Mouse (Mus musculus): ENCODE measurements around the gene Rnf152. TPM values are rescaled to one million over a fixed set of nuclear protein-coding genes. Genes with fewer than 3 reads are reported as not detected.

The Rnf152 gene
- total and polyA plus RNA-seq, 2 experiments: 2.4 to 12.7 TPM

DNA sequence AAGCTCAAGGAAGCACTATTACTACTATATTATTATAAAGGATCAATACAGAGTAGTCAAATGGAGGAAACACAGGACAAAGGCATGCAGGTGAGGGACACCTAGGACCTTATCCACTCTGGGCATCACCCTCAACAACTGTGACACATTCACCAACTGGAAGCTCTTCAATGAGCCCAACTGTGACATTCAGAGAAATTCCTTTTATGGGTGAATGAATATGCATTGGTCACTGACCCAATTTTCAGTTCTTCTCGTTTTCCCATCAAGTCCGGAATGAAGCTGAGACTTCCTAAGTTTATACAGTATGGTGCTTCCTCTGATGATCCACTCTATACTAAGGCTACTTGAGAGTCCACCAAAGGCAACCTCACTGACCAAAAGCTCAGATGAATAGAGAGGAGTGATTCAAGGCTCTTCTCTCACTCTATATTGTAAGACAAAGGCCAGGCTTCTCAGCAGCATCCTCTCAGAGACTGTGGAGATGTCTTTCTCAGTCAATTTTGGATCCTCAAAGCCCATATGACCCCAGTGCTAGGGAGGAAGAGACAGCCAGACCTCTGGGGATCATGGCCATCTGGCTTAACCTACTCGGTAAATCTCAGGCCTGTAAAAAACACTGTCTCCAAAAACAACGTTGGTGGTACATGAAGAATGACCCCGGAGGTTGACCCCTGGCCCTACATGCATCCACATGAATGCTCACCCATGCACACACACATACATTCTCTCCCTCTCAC is 25.8 kb downstream of the Rnf152 start:
- WGBS: 89% methylated on average over 5 of the region's 5 CpGs
- no peak overlapping the region for H3K27ac ChIP-seq (replicated peaks; ENCODE audit: insufficient read depth, low read depth, low read length)
- H3K27me3 ChIP-seq (ENCODE audit: control insufficient read depth, insufficient read depth, low read length): no peaks in the 10 kb centered on the region
- peaks cover 16% of the 10 kb centered on the region; the same call in 1 of the 2 replicates for H3K79me2 ChIP-seq (ENCODE audit: control insufficient read depth, insufficient read depth, low read length)
- no peak overlapping the region for H3K9ac ChIP-seq (ENCODE audit: low read depth, low read length)
- no peak for DNase-seq (ENCODE audit: extremely low read depth, low read depth, low spot score)
- H3K36me3 ChIP-seq (ENCODE audit: control insufficient read depth, insufficient read depth, low read length): no peaks in the 10 kb centered on the region
- no peaks in the 10 kb centered on the region; the same call in 1 of the 2 replicates for H3K4me1 ChIP-seq (ENCODE audit: control insufficient read depth, insufficient read depth, low read length)
- TF ChIP-seq POLR2A (IDR thresholded peaks at IDR 0.05; ENCODE audit: extremely low read depth, insufficient read depth, low read length) (no peak), CTCF (IDR thresholded peaks at IDR 0.05; ENCODE audit: low read depth, low read length) (no peak)
- H3K4me3 ChIP-seq (ENCODE audit: insufficient read depth, low read depth, low read length): no peak overlapping the region

DNA sequence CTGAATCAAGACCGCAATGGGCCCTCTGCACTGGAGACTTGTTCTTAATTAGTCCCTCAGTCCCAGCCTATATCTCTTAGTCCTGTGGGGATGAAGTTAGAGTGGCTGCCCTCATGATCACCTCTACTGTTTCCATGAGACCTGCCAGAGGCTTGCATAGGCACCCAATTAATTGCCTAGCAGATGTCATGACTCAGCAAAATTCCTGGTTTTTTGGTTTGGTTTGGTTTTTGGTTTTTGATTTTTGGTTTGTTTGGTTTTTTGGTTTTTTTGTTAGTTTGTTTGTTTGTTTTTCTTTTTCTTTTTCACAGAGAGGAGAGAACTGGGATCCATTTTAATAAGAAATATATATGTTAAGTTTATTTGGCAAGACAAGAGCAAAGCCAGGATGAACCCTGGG is 28.7 kb downstream of the Rnf152 start:
- H3K4me1 ChIP-seq (ENCODE audit: control insufficient read depth, insufficient read depth, low read length): no peaks in the 10 kb centered on the region; the same call in 1 of the 2 replicates
- H3K4me3 ChIP-seq (ENCODE audit: insufficient read depth, low read depth, low read length): no peak overlapping the region
- peaks cover 21% of the 10 kb centered on the region; the same call in 1 of the 2 replicates for H3K79me2 ChIP-seq (ENCODE audit: control insufficient read depth, insufficient read depth, low read length)
- no peak for DNase-seq (ENCODE audit: extremely low read depth, low read depth, low spot score)
- no peak overlapping the region for H3K9ac ChIP-seq (ENCODE audit: low read depth, low read length)
- WGBS: 97% methylated on average over 1 of the region's 1 CpGs
- H3K27me3 ChIP-seq (ENCODE audit: control insufficient read depth, insufficient read depth, low read length): no peaks in the 10 kb centered on the region
- H3K27ac ChIP-seq (replicated peaks; ENCODE audit: insufficient read depth, low read depth, low read length): no peak overlapping the region
- TF ChIP-seq CTCF (IDR thresholded peaks at IDR 0.05; ENCODE audit: low read depth, low read length) (no peak), POLR2A (IDR thresholded peaks at IDR 0.05; ENCODE audit: extremely low read depth, insufficient read depth, low read length) (no peak)
- no peaks in the 10 kb centered on the region for H3K36me3 ChIP-seq (ENCODE audit: control insufficient read depth, insufficient read depth, low read length)

DNA sequence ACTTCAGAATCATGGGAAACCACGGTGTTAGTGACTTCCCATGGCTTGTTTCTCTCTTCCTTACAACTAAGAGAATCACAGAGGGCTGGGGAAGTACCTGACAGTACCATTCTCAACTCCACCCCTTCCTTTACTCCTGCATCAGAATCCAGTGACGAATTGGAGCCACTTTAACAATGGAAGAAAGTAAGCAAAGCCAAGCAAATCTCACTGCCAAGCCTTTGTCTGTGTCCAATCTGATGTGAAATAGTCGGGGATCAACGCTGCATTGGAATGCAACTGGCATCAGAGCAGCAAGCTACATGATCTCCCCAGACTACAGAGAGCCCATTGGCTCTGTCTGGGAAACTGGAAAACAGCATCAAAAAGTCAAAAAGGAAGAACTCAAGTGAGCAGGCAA is 31.9 kb downstream of the Rnf152 start:
- Histone ChIP-seq H3K27ac (replicated peaks; ENCODE audit: insufficient read depth, low read depth, low read length) (no peak overlapping the region), H3K4me1 (ENCODE audit: control insufficient read depth, insufficient read depth, low read length) (no peaks in the 10 kb centered on the region), H3K9ac (ENCODE audit: low read depth, low read length) (no peak overlapping the region), H3K36me3 (ENCODE audit: control insufficient read depth, insufficient read depth, low read length) (no peaks in the 10 kb centered on the region), H3K27me3 (ENCODE audit: control insufficient read depth, insufficient read depth, low read length) (no peaks in the 10 kb centered on the region), H3K4me3 (ENCODE audit: insufficient read depth, low read depth, low read length) (no peak overlapping the region), H3K79me2 (ENCODE audit: control insufficient read depth, insufficient read depth, low read length) (peaks cover 17% of the 10 kb centered on the region; the same call in 1 of the 2 replicates)
- WGBS: 83% methylated on average over 4 of the region's 4 CpGs
- DNase-seq (ENCODE audit: extremely low read depth, low read depth, low spot score): no peak
- TF ChIP-seq CTCF (IDR thresholded peaks at IDR 0.05; ENCODE audit: low read depth, low read length): no peak

DNA sequence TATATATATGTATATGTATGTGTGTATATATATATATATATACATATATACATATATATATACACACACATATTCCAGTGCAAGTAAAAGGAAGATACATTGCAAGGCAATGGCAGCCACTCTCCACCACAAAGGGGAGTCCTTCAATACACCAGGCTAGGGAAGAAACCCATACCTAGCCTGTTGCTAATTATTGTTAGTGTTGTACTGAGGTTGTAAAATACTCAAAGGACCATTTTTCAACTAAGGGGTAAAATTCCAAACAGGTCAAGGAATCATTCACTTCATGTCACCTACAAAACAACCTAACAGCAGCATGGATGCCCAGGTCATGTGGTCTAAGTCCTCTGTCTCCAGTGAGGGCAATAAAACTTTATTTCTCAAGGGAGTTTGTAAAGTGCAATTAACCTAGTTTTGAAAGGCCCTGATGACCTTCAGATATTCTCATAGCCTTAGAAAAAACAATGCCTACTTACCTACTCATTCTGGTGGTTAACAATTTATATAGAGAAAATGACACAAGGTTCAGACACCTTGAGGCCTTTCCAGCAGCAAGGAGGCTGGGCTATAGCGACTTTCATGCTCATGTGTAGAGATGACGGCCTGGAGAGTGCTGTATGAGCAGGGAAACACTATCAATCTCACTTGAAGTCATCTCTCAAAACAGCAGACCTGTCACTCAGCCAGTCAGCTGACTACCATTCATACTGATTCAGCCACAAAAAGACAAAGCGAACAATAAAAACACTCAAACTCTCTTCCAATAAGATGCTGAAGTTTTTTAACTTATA is 42.3 kb downstream of the Rnf152 start:
- H3K4me3 ChIP-seq (ENCODE audit: insufficient read depth, low read depth, low read length): no peak overlapping the region
- TF ChIP-seq CTCF (IDR thresholded peaks at IDR 0.05; ENCODE audit: low read depth, low read length) (no peak), POLR2A (IDR thresholded peaks at IDR 0.05; ENCODE audit: extremely low read depth, insufficient read depth, low read length) (no peak)
- H3K27ac ChIP-seq (replicated peaks; ENCODE audit: insufficient read depth, low read depth, low read length): no peak overlapping the region
- no peaks in the 10 kb centered on the region; the same call in 1 of the 2 replicates for H3K4me1 ChIP-seq (ENCODE audit: control insufficient read depth, insufficient read depth, low read length)
- H3K27me3 ChIP-seq (ENCODE audit: control insufficient read depth, insufficient read depth, low read length): no peaks in the 10 kb centered on the region
- no peak overlapping the region for H3K9ac ChIP-seq (ENCODE audit: low read depth, low read length)
- no peaks in the 10 kb centered on the region for H3K36me3 ChIP-seq (ENCODE audit: control insufficient read depth, insufficient read depth, low read length)
- 89% methylated on average over 3 of the region's 3 CpGs for WGBS
- no peak for DNase-seq (ENCODE audit: extremely low read depth, low read depth, low spot score)
- peaks cover 26% of the 10 kb centered on the region for H3K79me2 ChIP-seq (ENCODE audit: control insufficient read depth, insufficient read depth, low read length)

DNA sequence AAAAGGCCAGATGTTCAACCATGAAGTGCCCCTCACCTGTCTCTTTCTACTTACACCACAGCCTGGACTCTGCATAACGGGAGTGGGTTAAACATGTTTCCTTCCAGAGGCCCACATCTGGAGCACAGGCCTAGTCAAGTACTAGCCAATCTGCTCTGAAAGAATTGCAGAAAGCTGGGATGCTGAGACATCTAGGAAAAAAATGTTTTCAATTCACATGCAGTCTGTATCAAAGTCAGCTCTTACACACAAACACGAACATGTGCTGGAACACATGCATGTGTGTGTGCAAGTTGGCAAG is 44.0 kb downstream of the Rnf152 start:
- no peak overlapping the region for H3K4me3 ChIP-seq (ENCODE audit: insufficient read depth, low read depth, low read length)
- WGBS: 80% methylated on average over 2 of the region's 2 CpGs
- H3K9ac ChIP-seq (ENCODE audit: low read depth, low read length): no peak overlapping the region
- no peak for DNase-seq (ENCODE audit: extremely low read depth, low read depth, low spot score)
- H3K27ac ChIP-seq (replicated peaks; ENCODE audit: insufficient read depth, low read depth, low read length): no peak overlapping the region
- TF ChIP-seq CTCF (IDR thresholded peaks at IDR 0.05; ENCODE audit: low read depth, low read length) (no peak), POLR2A (IDR thresholded peaks at IDR 0.05; ENCODE audit: extremely low read depth, insufficient read depth, low read length) (no peak)
- no peaks in the 10 kb centered on the region for H3K27me3 ChIP-seq (ENCODE audit: control insufficient read depth, insufficient read depth, low read length)
- H3K79me2 ChIP-seq (ENCODE audit: control insufficient read depth, insufficient read depth, low read length): peaks cover 24% of the 10 kb centered on the region
- H3K36me3 ChIP-seq (ENCODE audit: control insufficient read depth, insufficient read depth, low read length): no peaks in the 10 kb centered on the region
- no peaks in the 10 kb centered on the region; the same call in 1 of the 2 replicates for H3K4me1 ChIP-seq (ENCODE audit: control insufficient read depth, insufficient read depth, low read length)
